Mouse (Mus musculus) erythroblast, embryonic 14.5 days (primary cell): ENCODE measurements around the gene Pttg1ip. TPM values are rescaled to one million over a fixed set of nuclear protein-coding genes. Genes with fewer than 3 reads are reported as not detected.
A peak's percentile ranks its signal among the peaks of the same experiment; 100 is the strongest.

Source experiments
- H3K27me3 ChIP-seq: 2 replicates; pipeline ENCODE4 v1.6.1; 2012; ENCODE audit warnings: inconsistent platforms; ENCODE audit not compliant: control insufficient read depth
- H3K36me3 ChIP-seq: 2 replicates; pipeline ENCODE4 v1.6.1; 2012; ENCODE audit warnings: mild to moderate bottlenecking, inconsistent platforms; ENCODE audit not compliant: control insufficient read depth
- H3K4me1 ChIP-seq: 2 replicates; pipeline ENCODE4 v1.6.1; 2012; ENCODE audit warnings: inconsistent platforms; ENCODE audit not compliant: control insufficient read depth
- H3K4me3 ChIP-seq: replicated peaks from 2 replicates; pipeline ENCODE3; 2012; ENCODE audit warnings: moderate library complexity, mild to moderate bottlenecking, inconsistent platforms
- H3K9me3 ChIP-seq: 2 replicates; pipeline ENCODE4 v1.6.1; 2012; ENCODE audit warnings: low read length, inconsistent platforms, mixed read lengths; ENCODE audit not compliant: control insufficient read depth
- GATA1 ChIP-seq: IDR thresholded peaks from 2 replicates; pipeline ENCODE4 v1.6.1; 2012; ENCODE audit warnings: low read length, inconsistent platforms, mixed read lengths
- TAL1 ChIP-seq: IDR thresholded peaks from 3 replicates; pipeline ENCODE4 v1.6.1; 2012; ENCODE audit warnings: low read length, inconsistent platforms, mixed read lengths
- polyA plus RNA-seq: library from polyadenylated mRNA; stranded (reverse); fragments of >175 nt; gene quantifications from 2 replicates; pipeline ENCODE4 v1.2.3, GENCODE M21; 2012

Gene Pttg1ip
- polyA plus RNA-seq, 1 experiment, result 9.7 TPM

DNA sequence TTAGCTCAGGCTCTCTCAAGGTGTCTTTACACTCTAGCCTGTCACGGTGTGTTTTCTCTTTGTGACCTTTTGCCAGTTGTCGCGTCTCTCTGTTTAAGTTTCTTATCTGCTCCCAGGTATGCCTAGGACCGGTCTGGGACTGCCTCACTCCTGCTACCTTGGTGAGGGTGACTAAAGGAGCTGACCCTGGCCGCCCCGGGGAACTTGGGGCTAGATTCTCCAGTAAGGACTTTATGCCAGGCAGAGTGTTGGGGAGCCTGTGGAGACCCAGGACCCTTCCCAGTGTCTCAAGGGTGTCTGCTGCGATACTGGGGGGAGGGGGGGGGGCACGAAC is 732 bp downstream of the Pttg1ip start:
- Histone ChIP-seq H3K4me3 (peak overlapping the region; percentile 86), H3K27me3 (peaks cover 3% of the 10 kb centered on the region), H3K4me1 (peaks cover 49% of the 10 kb centered on the region), H3K9me3 (no peaks in the 10 kb centered on the region), H3K36me3 (peaks cover 31% of the 10 kb centered on the region)
- TF ChIP-seq GATA1 (no peak), TAL1 (no peak)

DNA sequence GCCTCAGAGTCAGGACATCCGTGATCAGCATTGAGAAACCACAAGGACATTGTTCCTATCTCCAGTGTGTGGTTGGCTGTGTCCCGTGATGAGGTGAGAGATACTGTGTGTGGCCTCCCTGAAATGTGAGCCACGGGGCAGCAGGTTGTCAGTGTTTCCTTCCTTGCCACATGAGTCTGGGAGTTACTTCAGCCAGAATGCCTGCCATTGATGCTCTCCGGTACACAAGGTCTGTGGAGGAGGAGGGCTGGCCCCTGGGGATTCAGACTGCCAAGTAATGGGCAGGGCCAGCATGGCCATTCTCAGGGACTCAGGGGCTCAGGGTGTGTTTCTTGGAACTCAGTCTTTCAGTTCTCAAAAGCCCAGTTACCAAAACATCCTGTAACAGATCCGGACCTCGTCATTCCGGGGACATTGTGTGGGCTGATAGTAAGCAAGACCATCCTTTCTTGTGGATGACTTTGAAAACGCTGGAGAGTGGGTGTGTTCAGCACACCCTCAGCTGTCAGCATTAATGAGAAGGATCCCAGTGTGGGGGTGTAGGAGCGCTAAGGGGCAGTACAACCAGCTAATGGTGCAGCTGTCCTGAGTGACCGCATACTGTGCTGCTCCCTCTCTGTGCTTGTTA is 2.4 kb downstream of the Pttg1ip start:
- no peak for TF ChIP-seq GATA1
- TF ChIP-seq TAL1, result no peak
- H3K4me1 ChIP-seq, result peaks cover 56% of the 10 kb centered on the region
- peak overlapping the region; percentile 86 for H3K4me3 ChIP-seq
- no peaks in the 10 kb centered on the region for H3K9me3 ChIP-seq
- peaks cover 47% of the 10 kb centered on the region for H3K36me3 ChIP-seq
- no peaks in the 10 kb centered on the region; the same call in 1 of the 2 replicates for H3K27me3 ChIP-seq

DNA sequence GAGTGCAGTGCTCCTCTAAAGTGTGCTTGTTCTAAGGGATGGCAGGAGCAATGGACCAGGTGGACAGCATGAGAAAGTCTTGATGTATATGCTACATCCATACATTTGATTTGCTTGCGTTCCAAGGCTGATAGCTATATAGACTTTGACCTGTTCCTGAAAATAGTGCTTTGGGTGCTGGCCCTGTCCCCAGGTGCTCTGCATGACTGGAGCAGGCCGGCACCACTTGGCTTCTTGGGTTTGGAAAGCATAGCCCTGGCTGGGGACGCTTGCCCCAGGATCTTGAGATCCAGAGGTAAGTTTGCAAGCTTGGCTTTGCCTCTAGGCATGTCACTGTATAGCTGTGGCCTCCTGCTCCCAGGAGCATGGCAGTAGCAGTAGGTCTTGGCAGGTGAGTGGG is 5.1 kb downstream of the Pttg1ip start:
- no peak overlapping the region for H3K4me3 ChIP-seq
- no peak for TF ChIP-seq GATA1
- TF ChIP-seq TAL1, result no peak
- no peaks in the 10 kb centered on the region for H3K9me3 ChIP-seq
- H3K27me3 ChIP-seq, result no peaks in the 10 kb centered on the region
- H3K4me1 ChIP-seq, result peaks cover 72% of the 10 kb centered on the region
- peaks cover 75% of the 10 kb centered on the region for H3K36me3 ChIP-seq

DNA sequence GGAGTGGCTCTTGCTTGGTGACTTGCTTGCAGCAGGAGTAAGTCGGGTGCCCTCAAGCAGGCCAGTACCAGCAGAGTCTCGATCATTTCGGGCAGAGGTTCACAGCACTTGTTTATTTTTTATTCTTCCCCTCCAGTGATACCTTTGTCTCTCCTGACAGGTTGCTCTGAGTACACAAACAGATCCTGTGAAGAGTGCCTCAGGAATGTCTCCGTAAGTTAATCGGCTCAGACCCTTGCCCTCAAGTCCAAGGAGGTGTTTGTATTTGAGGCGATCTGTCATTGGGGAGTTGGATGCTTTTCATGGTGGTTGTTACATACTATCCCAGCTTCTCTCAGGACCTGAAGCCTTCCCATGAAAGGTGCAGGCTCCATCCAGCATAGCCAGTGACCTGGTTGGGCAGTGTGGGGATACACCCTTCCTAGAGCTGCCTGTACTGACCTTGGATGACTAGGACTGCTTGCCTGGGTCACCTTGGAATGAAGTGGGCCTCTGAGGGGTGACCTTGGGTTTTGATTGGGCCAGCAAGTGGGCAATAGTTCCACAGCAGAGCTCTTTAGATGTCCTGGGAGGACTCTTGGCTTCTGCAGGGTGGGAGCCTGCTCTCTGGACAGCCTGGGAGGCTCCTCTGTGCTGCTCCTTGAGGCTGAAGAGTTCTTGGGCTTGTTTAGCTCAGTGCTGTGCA is 5.7 kb downstream of the Pttg1ip start:
- H3K4me1 ChIP-seq, result peaks cover 69% of the 10 kb centered on the region
- H3K9me3 ChIP-seq, result no peaks in the 10 kb centered on the region
- TF ChIP-seq GATA1 (no peak), TAL1 (no peak)
- H3K36me3 ChIP-seq, result peaks cover 81% of the 10 kb centered on the region
- H3K27me3 ChIP-seq, result no peaks in the 10 kb centered on the region
- no peak overlapping the region for H3K4me3 ChIP-seq

DNA sequence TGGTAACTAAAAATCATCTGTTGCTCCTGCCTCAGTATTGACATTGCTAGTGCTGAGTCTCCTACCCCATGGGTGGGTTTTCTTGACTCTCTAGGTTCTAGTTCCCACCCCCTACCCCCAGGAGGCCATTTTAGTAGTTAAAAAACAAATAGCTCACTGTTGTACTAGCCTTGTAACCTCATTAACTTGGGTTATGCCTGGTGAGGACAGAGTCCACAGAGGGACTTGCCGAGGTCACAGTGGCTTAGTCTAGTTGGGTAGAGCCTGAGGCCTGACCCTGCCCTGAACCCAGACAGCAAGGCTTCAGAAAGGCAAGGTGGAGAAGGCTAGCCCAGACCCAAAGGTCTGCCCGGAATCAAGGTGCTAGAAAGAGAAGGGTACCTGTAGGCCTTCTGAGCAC is 6.5 kb downstream of the Pttg1ip start:
- Histone ChIP-seq H3K27me3 (no peaks in the 10 kb centered on the region), H3K9me3 (no peaks in the 10 kb centered on the region), H3K4me1 (peaks cover 61% of the 10 kb centered on the region), H3K36me3 (peaks cover 86% of the 10 kb centered on the region), H3K4me3 (no peak overlapping the region)
- TF ChIP-seq TAL1 (no peak), GATA1 (no peak)

DNA sequence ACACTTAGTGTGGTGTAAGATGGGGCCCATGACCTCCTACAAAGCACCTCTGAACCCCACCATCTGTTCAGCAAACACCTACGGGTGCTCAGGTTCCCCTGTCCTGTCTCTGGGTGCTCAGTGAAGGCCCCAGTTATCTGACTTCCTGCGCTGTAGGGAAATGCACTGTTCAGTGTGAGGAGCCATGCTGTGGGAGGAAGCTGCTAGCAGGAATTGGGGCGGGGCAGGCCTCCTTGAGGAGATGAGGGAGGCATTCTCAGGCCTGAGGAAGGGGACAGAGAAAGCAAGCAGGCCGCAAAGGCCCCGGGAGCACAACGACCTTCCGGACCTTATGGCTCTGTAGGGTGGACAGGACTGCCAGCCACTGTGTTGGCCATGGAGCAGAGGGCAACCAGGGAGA is 7.6 kb downstream of the Pttg1ip start:
- no peak for TF ChIP-seq GATA1
- TF ChIP-seq TAL1, result no peak
- H3K4me3 ChIP-seq, result no peak overlapping the region
- peaks cover 50% of the 10 kb centered on the region for H3K4me1 ChIP-seq
- H3K36me3 ChIP-seq, result peaks cover 88% of the 10 kb centered on the region
- peaks cover 2% of the 10 kb centered on the region for H3K9me3 ChIP-seq
- no peaks in the 10 kb centered on the region for H3K27me3 ChIP-seq

DNA sequence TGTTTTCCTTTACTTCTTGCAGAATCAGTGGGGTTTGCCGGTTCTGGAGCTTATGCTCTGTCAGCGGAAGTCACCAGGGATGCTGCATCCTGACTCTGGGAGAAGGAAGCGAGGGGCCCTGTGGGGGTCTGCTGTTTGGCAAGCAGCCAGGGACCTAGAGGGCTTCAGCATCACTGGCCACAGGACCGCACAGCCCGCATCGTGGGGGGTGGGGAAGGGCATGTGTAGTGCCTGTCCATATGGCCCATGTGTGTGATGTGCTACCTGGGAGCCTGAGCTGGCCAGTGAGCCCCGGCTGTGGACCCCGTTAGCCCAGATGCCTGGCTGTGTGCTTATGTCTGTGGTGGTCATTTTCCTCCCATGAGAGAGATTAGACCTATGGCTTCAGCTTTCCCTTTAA is 8.2 kb downstream of the Pttg1ip start:
- H3K4me1 ChIP-seq, result peaks cover 48% of the 10 kb centered on the region

DNA sequence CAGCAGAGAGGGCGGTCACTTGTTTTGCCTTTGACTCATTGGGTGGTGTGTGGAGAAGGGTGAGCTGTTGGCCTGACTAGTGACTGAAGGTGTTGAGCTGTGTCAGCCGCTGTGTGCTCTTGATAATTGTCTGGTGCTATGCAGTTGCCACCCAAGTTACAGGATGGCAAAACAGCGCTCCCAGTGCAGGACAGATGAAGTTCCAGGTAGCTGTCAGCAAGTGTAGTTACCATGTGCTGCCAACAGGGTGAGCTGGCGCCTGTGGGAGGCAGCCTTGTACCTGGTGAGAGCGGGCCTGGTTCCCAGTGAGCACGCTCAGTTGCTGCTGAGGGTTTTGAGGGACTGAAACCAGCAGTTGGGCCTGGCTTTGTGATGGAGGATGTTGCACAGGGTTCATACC is 9.3 kb downstream of the Pttg1ip start:
- no peaks in the 10 kb centered on the region for H3K27me3 ChIP-seq
- H3K4me1 ChIP-seq, result peaks cover 44% of the 10 kb centered on the region
- peaks cover 99% of the 10 kb centered on the region for H3K36me3 ChIP-seq
- TF ChIP-seq TAL1, result peak; percentile 47; the same call in 2 of the 3 replicates
- no peak; the same call in 1 of the 2 replicates for TF ChIP-seq GATA1
- H3K9me3 ChIP-seq, result peaks cover 5% of the 10 kb centered on the region
- H3K4me3 ChIP-seq, result peak overlapping the region; percentile 25

More for the DNA sequence above, 8.2 kb downstream of the Pttg1ip start:
- Histone ChIP-seq H3K9me3 (peaks cover 5% of the 10 kb centered on the region), H3K4me3 (peak overlapping the region; percentile 7), H3K36me3 (peaks cover 93% of the 10 kb centered on the region), H3K27me3 (no peaks in the 10 kb centered on the region)
- TF ChIP-seq TAL1 (no peak), GATA1 (no peak)

DNA sequence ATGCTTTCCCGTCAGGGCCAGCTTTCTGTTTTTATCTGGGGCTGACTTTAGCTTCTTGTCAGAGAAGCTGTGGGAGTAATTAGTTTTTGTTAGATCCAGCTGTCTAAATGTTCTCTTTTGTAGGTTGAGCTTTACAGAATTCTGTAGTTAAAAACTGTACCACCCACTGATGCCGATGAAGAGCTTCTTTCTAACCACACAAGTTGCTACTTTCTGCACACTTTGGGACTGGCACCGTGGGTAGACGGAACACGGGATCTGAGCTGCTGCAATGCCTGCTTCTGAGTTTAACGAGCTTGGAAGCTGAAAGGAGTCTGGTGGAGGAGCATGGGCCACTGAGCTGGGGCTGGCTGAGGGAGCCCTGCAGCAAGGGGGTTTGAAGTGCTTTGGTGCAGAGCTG is 10.0 kb downstream of the Pttg1ip start:
- Histone ChIP-seq H3K9me3 (peaks cover 5% of the 10 kb centered on the region), H3K36me3 (peaks cover 100% of the 10 kb centered on the region), H3K4me1 (peaks cover 40% of the 10 kb centered on the region)

More for the DNA sequence above, 10.0 kb downstream of the Pttg1ip start:
- Histone ChIP-seq H3K27me3 (no peaks in the 10 kb centered on the region), H3K4me3 (no peak overlapping the region)
- TF ChIP-seq TAL1 (no peak), GATA1 (no peak)
